Mouse (Mus musculus): ENCODE data around the gene Cobll1.

- no peak for TF ChIP-seq CTCF (IDR thresholded peaks at IDR 0.05; ENCODE audit: extremely low read depth, insufficient read depth, low read length)
- no peak for TF ChIP-seq POLR2A (IDR thresholded peaks at IDR 0.05; ENCODE audit: extremely low read depth, insufficient read depth, low read length)
Observed at GRCm38 (mm10) chr2:65191398-65191797, 47.8 kb downstream of the Cobll1 start.
